Mouse (Mus musculus): ENCODE data around the gene Ubap1l. TPM values are rescaled to one million over a fixed set of nuclear protein-coding genes. Genes with fewer than 3 reads are reported as not detected.

Ubap1l gene
- total and polyA plus RNA-seq, 3 experiments: 0.18 TPM; not detected in 1

GRCm38 (mm10) chr9:65375163-65375934 is 14.5 kb downstream of the Ubap1l start:
- H3K36me3 ChIP-seq (ENCODE audit: control insufficient read depth, insufficient read depth, low read length): no peaks in the 10 kb centered on the region
- WGBS: 80% methylated on average over 9 of the region's 9 CpGs
- H3K4me3 ChIP-seq: no peak overlapping the region
- H3K79me2 ChIP-seq (replicated peaks; ENCODE audit: control insufficient read depth, insufficient read depth, low read length): no peaks in the 10 kb centered on the region
- no peaks in the 10 kb centered on the region for H3K27me3 ChIP-seq (ENCODE audit: control insufficient read depth, insufficient read depth, low read length)
- TF ChIP-seq EP300 (IDR thresholded peaks at IDR 0.05; ENCODE audit: insufficient read depth, low read depth, low read length) (no peak), POLR2A (IDR thresholded peaks at IDR 0.05; ENCODE audit: insufficient read depth, low read depth, low read length) (no peak), CTCF (IDR thresholded peaks at IDR 0.05) (0 out of 2 replicates have a peak, but pooled peaks have one; percentile 17)
- H3K4me1 ChIP-seq (ENCODE audit: control insufficient read depth, insufficient read depth, low read length): no peaks in the 10 kb centered on the region
- intact Hi-C loops (cut with DNase I): no loop called here
- DNase-seq: no peak
- H3K27ac ChIP-seq: peak overlapping the region; percentile 48; the same call in 1 of the 2 replicates
- H3K9ac ChIP-seq (ENCODE audit: low read depth, low read length): no peak overlapping the region

- no peak overlapping the region for H3K4me3 ChIP-seq
- WGBS: 71% methylated on average over 4 of the region's 4 CpGs
- intact Hi-C loops (cut with DNase I): no loop called here
- no peak for TF ChIP-seq POLR2A (IDR thresholded peaks at IDR 0.05; ENCODE audit: insufficient read depth, low read depth, low read length)
- no peak for TF ChIP-seq EP300 (IDR thresholded peaks at IDR 0.05; ENCODE audit: insufficient read depth, low read depth, low read length)
- TF ChIP-seq CTCF (IDR thresholded peaks at IDR 0.05): no peak
- H3K27me3 ChIP-seq (ENCODE audit: control insufficient read depth, insufficient read depth, low read length): no peaks in the 10 kb centered on the region
- no peak overlapping the region for H3K9ac ChIP-seq (ENCODE audit: low read depth, low read length)
- H3K27ac ChIP-seq: no peak overlapping the region
- no peaks in the 10 kb centered on the region for H3K36me3 ChIP-seq (ENCODE audit: control insufficient read depth, insufficient read depth, low read length)
- DNase-seq: no peak
- H3K4me1 ChIP-seq (ENCODE audit: control insufficient read depth, insufficient read depth, low read length): peaks cover 6% of the 10 kb centered on the region
- no peaks in the 10 kb centered on the region for H3K79me2 ChIP-seq (replicated peaks; ENCODE audit: control insufficient read depth, insufficient read depth, low read length)
Measured at GRCm38 (mm10) chr9:65381017-65381590, 20.3 kb downstream of the Ubap1l start.

- whole genome bisulfite sequencing: 49% methylated on average over 6 of the region's 6 CpGs
- Histone ChIP-seq H3K9ac (ENCODE audit: low read depth, low read length) (no peak overlapping the region), H3K79me2 (replicated peaks; ENCODE audit: control insufficient read depth, insufficient read depth, low read length) (no peaks in the 10 kb centered on the region), H3K4me1 (ENCODE audit: control insufficient read depth, insufficient read depth, low read length) (peaks cover 6% of the 10 kb centered on the region), H3K4me3 (no peak overlapping the region), H3K27me3 (ENCODE audit: control insufficient read depth, insufficient read depth, low read length) (no peaks in the 10 kb centered on the region), H3K27ac (no peak overlapping the region; the same call in 1 of the 2 replicates), H3K36me3 (ENCODE audit: control insufficient read depth, insufficient read depth, low read length) (no peaks in the 10 kb centered on the region)
- intact Hi-C loops (cut with DNase I): no loop called here
- DNase-seq: no peak
- TF ChIP-seq POLR2A (IDR thresholded peaks at IDR 0.05; ENCODE audit: insufficient read depth, low read depth, low read length) (no peak), CTCF (IDR thresholded peaks at IDR 0.05) (no peak), EP300 (IDR thresholded peaks at IDR 0.05; ENCODE audit: insufficient read depth, low read depth, low read length) (no peak)
Measured at GRCm38 (mm10) chr9:65382031-65382750, 21.4 kb downstream of the Ubap1l start.

- WGBS: 57% methylated on average over 3 of the region's 3 CpGs
- no peak for DNase-seq
- H3K9ac ChIP-seq (ENCODE audit: low read depth, low read length): no peak overlapping the region
- H3K4me3 ChIP-seq: no peak overlapping the region
- H3K27me3 ChIP-seq (ENCODE audit: control insufficient read depth, insufficient read depth, low read length): no peaks in the 10 kb centered on the region
- TF ChIP-seq EP300 (IDR thresholded peaks at IDR 0.05; ENCODE audit: insufficient read depth, low read depth, low read length) (no peak), CTCF (IDR thresholded peaks at IDR 0.05) (no peak), POLR2A (IDR thresholded peaks at IDR 0.05; ENCODE audit: insufficient read depth, low read depth, low read length) (no peak)
- H3K27ac ChIP-seq: peak overlapping the region; percentile 41
- no peaks in the 10 kb centered on the region for H3K79me2 ChIP-seq (replicated peaks; ENCODE audit: control insufficient read depth, insufficient read depth, low read length)
- no peaks in the 10 kb centered on the region for H3K36me3 ChIP-seq (ENCODE audit: control insufficient read depth, insufficient read depth, low read length)
- peaks cover 6% of the 10 kb centered on the region for H3K4me1 ChIP-seq (ENCODE audit: control insufficient read depth, insufficient read depth, low read length)
- intact Hi-C loops (cut with DNase I): no loop called here
Measured at GRCm38 (mm10) chr9:65382751-65383097, 21.9 kb downstream of the Ubap1l start.

- Histone ChIP-seq H3K4me1 (ENCODE audit: control insufficient read depth, insufficient read depth, low read length) (peaks cover 6% of the 10 kb centered on the region), H3K27me3 (ENCODE audit: control insufficient read depth, insufficient read depth, low read length) (no peaks in the 10 kb centered on the region), H3K79me2 (replicated peaks; ENCODE audit: control insufficient read depth, insufficient read depth, low read length) (no peaks in the 10 kb centered on the region), H3K27ac (peak overlapping the region; percentile 47; the same call in 1 of the 2 replicates), H3K4me3 (no peak overlapping the region), H3K36me3 (ENCODE audit: control insufficient read depth, insufficient read depth, low read length) (no peaks in the 10 kb centered on the region), H3K9ac (ENCODE audit: low read depth, low read length) (no peak overlapping the region)
- TF ChIP-seq CTCF (IDR thresholded peaks at IDR 0.05) (no peak), POLR2A (IDR thresholded peaks at IDR 0.05; ENCODE audit: insufficient read depth, low read depth, low read length) (no peak), EP300 (IDR thresholded peaks at IDR 0.05; ENCODE audit: insufficient read depth, low read depth, low read length) (no peak)
- 29% methylated on average over 3 of the region's 3 CpGs for WGBS
- intact Hi-C loops (cut with DNase I): no loop called here
- DNase-seq: peak in 1 of 2 experiments; percentile 56
Measured at GRCm38 (mm10) chr9:65384276-65384675, 23.4 kb downstream of the Ubap1l start.
